Mouse (Mus musculus) heart, postnatal 0 days (tissue): ENCODE measurements around the gene Jarid2.

ENCODE experiments used
- CTCF ChIP-seq: IDR thresholded peaks from 2 replicates; pipeline ENCODE4 v1.5.1; 2016; ENCODE audit warnings: antibody characterized with exemption, control low read depth, low read depth
- EP300 ChIP-seq: IDR thresholded peaks from 2 replicates; pipeline ENCODE4 v1.6.1; 2016; ENCODE audit warnings: antibody characterized with exemption, low read depth

- TF ChIP-seq EP300, result no peak
- no peak for TF ChIP-seq CTCF
These were observed 203.3 kb downstream of the Jarid2 start for GRCm38 (mm10) chr13:44932307-44933264.
